Mouse (Mus musculus): ENCODE data around the gene B3gnt8. TPM values are rescaled to one million over a fixed set of nuclear protein-coding genes. Genes with fewer than 3 reads are reported as not detected.

B3gnt8 gene
- total and polyA plus RNA-seq, 3 experiments, result 1.8 to 11.8 (median 4.5) TPM

DNA sequence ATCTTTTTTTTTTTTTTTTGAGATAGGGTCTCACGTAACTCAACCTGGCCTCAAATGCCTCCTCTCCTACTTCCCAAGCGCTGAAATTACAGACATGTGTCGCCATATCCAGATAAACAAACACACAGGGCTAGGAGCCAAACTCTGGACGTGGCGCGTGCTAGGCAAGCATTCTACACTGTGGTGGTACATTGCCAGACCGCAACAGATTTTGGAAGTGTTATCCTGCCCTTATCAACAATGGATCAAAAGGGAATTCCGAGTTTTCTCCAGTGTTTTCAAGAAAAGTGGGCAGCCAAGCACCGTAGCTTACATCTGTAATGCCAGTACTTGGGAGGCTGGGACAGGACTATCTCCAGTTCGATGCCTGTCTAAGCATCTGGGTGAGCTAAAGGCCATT lies 31.3 kb downstream of the B3gnt8 start:
- DNase-seq, result peak; percentile 49

GRCm38 (mm10) chr7:25658657-25659472 lies 32.4 kb downstream of the B3gnt8 start, which contains the start of the genes Bckdha and Exosc5:
Gene Bckdha, minus strand, starts transcription at chr7:25658981.
Gene Exosc5, plus strand, starts transcription at chr7:25659164.
- peak; percentile 99 for DNase-seq

GRCm38 (mm10) chr7:25666381-25666780 lies 39.9 kb downstream of the B3gnt8 start:
- no peak for DNase-seq

DNA sequence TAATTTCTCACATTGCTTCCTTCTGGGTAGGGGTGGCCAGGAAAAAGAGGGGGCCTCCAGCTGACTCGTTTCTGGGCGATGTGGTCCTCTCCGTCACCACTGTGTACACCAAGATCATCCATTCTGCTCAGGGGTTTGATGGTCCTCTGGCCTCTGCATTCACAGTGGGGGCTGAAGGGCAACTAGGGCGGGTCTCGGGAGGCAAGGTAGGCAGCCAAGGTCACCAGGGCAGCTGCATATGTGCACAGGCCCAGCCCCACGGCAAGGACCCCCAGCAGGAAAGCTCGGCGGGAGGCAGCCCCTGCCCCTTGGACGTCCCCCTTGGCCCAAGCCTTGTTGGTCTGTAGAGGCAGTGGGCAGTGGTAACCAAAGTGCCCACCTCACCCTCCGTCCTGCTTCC lies 42.7 kb downstream of the B3gnt8 start:
- DNase-seq, result no peak

- DNase-seq, result no peak
Observed at GRCm38 (mm10) chr7:25669631-25670030, 43.2 kb downstream of the B3gnt8 start.

DNA sequence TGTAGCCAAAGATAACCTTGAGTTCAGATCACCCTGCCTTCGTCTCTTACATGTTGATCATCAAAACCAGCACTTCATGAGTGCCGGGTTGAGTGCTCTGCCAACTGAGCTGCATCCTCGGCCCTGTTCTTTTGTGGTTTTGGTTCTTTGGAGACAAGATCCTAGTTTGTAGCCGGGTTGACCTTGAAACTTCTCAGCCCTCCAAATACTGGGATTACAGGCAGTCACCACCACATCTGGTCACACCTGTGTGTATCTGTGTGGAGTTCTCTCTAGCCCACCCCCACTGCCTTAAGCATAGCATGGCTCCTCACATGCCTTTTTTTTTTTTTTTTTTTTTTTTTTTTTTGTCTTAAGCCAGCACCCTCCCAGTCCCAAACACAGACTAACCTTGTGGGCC lies 43.6 kb downstream of the B3gnt8 start:
- no peak for DNase-seq

DNA sequence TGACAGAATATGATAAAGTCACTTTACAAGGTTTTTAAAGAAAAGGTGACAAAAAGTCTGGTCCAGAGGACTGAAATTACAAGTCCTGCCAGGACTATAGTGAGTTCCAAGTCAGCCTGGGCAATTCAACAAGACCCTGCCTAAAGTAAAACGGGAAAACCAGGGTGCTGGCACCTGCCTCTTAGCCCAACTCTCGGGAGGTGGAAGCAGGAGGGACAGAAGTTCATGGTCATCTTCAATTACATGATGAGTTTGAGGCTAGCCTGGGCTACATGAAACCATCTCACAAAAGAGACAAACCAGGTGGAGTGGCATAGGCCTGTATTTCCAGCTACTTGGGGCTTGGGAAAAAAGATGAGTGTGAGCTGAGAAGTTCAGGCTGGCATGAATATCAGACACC lies 45.2 kb downstream of the B3gnt8 start:
- DNase-seq, result no peak

- DNase-seq, result no peak
Observed at GRCm38 (mm10) chr7:25672442-25672841, 46.0 kb downstream of the B3gnt8 start.

DNA sequence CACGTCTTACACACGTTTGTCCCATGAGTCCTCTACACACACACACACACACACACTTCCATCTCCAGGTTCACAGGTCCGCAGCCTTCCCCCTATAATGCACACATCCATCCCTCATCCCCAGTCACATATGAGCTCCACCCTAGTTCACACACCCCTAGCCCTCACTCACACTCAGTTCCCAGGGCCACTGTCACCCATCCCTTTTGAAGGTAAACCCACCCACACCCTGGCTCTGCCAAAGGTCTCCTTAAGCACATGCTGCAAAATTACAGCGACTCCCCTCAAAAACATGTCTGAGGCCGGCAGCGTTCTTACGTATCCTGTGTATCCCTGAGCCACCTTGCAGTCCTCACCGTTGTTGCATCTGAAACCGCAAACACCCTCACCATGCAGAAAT lies 47.8 kb downstream of the B3gnt8 start:
- DNase-seq, result no peak

GRCm38 (mm10) chr7:25674719-25675300 lies 48.4 kb downstream of the B3gnt8 start, which contains the start of gene Tmem91:
Gene Tmem91, minus strand, starts transcription at chr7:25675166.
- DNase-seq, result no peak

DNA sequence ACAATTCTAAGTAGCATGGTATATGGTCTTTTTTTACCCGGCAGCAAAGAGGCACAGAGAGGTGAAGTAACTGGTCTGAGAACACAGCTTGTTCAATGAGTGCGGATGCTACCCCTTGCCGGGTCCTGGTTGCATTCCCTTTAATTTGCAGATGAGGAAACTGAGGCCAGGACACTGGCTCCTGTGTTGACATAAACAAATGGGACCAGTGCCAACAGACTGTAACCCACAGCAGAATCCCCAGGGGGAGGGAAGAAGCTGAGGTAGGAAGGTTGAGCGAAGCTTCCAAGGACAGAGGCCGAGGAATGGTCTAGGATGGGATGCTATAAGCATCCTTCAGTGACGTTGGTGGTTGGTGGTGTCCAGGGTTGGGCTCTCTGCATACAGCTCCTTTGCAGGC lies 49.0 kb downstream of the B3gnt8 start:
- DNase-seq, result no peak

- DNase-seq, result peak; percentile 82
Observed at GRCm38 (mm10) chr7:25676085-25676781, 49.8 kb downstream of the B3gnt8 start.

DNA sequence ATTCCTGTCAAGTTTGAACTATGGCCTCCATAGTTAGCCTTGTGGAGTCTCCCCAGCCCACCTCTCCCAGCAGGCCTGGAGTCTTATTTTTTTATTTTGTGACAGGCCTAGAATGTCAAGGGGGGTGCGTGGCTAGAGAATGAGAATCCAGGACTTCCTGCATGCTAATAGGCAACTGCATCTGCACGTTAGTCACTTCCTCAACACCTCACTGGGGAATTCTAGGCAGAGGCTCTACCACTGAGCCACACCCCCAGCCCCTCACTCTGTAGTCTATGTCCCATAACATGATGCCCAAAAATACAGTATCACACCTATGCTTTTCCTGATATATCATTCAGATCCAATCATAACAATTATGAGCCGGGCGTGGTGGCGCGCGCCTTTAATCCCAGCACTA lies 50.6 kb downstream of the B3gnt8 start:
- no peak for DNase-seq

- DNase-seq, result peak; percentile 24
Observed at GRCm38 (mm10) chr7:25679971-25680370, 53.5 kb downstream of the B3gnt8 start.

DNA sequence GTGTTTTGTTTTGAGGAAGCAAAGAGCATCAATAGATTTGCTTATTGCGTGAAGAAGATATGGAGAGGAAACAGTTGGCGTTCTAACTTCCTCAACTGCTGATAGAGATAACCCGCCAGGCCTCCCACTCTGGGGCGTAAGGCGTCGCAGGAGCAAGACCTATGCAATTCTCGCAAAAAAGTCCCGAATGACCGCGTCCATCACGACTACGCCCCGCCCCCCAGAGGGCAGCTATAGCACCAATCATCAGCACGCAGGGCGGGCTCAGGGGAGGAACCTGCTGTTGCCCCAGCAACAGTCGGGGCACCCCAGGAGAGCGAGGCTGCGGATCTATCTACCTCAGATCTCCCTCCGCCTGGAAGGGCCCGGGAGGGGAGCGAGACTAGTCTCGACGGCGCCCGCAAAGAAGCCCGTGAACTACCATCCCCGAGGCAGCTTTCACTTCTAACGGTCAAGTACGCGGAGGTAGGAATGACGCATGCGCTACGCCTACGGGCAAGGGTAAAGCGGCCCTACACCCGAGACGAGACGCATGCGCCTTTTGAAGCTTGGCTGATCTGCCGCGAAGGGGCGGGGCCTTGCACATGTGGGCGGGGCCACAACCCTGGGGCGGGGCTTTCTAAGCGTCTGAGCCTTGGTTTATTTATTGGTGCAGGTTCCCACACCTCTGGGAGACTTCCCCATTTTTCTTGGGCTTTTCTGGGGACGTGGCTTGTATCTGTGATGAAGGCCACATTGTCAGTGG lies 54.2 kb downstream of the B3gnt8 start, which contains the start of gene B9d2:
Gene B9d2 (plus strand): TSS at position 267 of the 745 bp plus-strand sequence.
- DNase-seq, result peak; percentile 96

DNA sequence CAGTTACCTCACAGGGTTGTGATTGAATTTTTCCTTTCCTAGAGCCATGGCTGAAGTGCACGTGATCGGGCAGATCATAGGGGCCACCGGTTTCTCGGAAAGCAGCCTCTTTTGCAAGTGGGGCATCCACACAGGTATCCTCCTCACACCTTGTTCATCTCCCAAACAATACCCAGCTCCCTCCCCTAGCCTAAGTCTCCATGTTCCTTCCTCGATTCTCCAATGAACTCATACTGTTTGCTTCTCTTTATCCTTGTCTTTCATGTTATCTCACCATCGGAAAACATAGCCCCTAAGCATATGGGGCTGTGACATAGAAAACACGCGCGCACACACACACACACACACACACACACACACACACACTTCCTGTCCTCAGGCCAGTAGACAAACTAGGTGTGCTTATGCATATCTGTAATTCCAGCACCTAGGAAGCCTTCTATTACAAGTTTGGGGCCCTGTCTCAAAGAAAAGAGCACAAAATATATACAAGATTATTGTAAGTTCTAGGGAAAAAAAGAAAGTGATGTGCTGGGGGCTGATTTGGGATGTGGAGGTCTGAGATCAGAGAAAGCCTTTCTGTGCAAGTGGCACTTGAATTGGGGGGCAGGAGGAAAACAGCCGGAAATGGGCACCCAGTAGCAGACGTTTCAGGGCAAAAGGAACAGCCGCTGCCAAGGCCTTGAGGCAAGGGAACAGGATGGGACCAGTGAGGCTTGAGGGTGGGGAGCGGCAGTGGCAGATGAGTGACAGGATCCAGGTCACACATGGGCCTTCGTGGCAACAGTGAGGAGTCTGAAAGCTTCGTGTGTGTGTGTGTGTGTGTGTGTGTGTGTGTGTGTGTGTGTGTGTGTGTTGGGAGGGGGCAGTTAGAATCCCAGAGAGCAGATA lies 55.1 kb downstream of the B3gnt8 start:
- no peak for DNase-seq

DNA sequence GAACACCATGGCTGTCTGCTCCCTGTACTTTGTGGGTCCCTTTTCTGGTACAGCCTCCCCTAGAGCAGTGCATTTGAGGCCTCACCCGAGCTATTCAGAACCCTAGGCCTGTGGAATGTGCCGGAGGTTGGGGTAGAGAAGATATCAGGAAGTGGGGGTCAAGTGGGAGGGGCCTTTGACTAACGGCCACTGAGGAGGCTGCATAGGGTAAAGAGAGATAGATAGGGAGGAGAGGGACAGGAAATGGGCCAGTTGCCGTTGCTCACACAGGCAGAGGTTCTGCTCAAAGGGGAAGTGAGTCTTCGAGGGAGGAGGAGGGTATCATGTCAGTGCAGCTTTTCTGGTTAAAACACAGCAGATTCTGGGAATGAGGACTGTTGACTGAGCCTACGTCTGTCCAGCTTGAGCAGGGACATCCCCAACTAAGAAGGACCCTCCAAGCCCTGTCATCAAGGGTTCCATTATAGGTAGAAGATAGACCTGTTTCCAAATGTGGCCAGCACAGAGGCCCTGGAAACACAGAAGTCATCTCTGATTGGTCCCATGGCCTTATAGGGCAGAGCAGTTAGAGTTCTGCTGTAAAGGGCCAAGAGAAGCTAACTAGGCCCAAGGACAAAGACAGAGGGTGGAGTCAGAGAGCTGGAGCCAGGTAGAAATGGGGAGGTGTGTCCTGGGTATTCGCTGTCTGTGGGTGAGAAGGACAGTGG lies 57.2 kb downstream of the B3gnt8 start:
- no peak for DNase-seq

DNA sequence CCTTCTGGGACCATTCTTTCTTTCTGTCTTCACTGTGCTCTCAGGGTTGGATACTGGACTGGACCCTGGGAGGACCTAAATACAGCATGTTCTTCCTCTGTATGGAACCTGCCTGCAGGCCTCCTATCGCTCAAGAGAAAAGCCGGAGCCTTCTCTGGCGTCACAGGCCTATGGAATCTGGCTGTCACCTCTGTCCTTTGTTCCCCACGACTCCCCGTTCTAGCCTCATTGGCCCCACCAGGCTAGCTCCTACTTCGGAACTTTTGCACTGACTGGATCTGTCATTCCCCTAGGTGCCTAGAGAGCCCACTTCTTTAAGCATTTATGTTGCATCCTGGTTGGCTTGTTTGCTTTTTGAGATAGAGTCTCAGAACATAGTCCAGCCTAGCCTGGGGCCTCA lies 58.2 kb downstream of the B3gnt8 start:
- DNase-seq, result no peak

Data from adrenal gland, adult 2 months (tissue).